Mouse (Mus musculus) forebrain, embryonic 12.5 days (tissue): Measurements from ENCODE around the gene Urb1. TPM values are rescaled to one million over a fixed set of nuclear protein-coding genes. Genes with fewer than 3 reads are reported as not detected.

Experiments
- ATAC-seq: fragments of 200-750 bp; cut with Nextera tagmentation; 2 replicates; pipeline ENCODE4 v1.8.0; 2017; ENCODE audit warnings: moderate TSS enrichment; ENCODE audit not compliant: low FRiP score
- H3K27ac ChIP-seq: fragments of 300-500 bp; sonication (generic); 2 replicates; pipeline ENCODE4 v1.5.1; 2016; ENCODE audit warnings: mild to moderate bottlenecking
- H3K27me3 ChIP-seq: fragments of 300-500 bp; sonication (generic); 2 replicates; pipeline ENCODE4 v1.6.1; 2016; ENCODE audit warnings: mild to moderate bottlenecking
- H3K36me3 ChIP-seq: fragments of 300-500 bp; sonication (generic); replicated peaks from 2 replicates; pipeline ENCODE4 v1.6.1; 2016; ENCODE audit warnings: mild to moderate bottlenecking
- H3K4me1 ChIP-seq: fragments of 300-500 bp; sonication (generic); 2 replicates; pipeline ENCODE4 v1.6.1; 2016
- H3K4me2 ChIP-seq: fragments of 300-500 bp; sonication (generic); 2 replicates; pipeline ENCODE4 v1.6.1; 2016; ENCODE audit warnings: mild to moderate bottlenecking, moderate library complexity
- H3K4me3 ChIP-seq: fragments of 300-500 bp; sonication (generic); replicated peaks from 2 replicates; pipeline ENCODE4 v1.5.1; 2016; ENCODE audit warnings: mild to moderate bottlenecking
- H3K9ac ChIP-seq: fragments of 300-500 bp; sonication (generic); 2 replicates; pipeline ENCODE4 v1.6.1; 2016; ENCODE audit warnings: mild to moderate bottlenecking
- H3K9me3 ChIP-seq: fragments of 300-500 bp; sonication (generic); 2 replicates; pipeline ENCODE4 v1.6.1; 2016
- WGBS: fragments of 180-500 bp; shearing (Covaris S2); methylation state at CpG from one replicate; pipeline ENCODE4 v1.1.7; 2016; 5-methylcytosine and 5-hydroxymethylcytosine counted together
- polyA plus RNA-seq: library from polyadenylated mRNA; unstranded; fragments of >200 nt; fragmentation: Nextera tagmentation; extraction: Ambion mirVana; gene quantifications from 2 replicates; pipeline ENCODE4 v1.2.1, GENCODE M21; 2016

The Urb1 gene
- polyA plus RNA-seq, 1 experiment from 2014 or later = 13.9 TPM

- no peak overlapping the region for H3K9ac ChIP-seq
- peaks cover 89% of the 10 kb centered on the region for H3K36me3 ChIP-seq
- H3K4me2 ChIP-seq = no peak overlapping the region
- H3K4me3 ChIP-seq = no peak overlapping the region
- no peak overlapping the region for H3K27ac ChIP-seq
- ATAC-seq = no peak
- H3K9me3 ChIP-seq = no peaks in the 10 kb centered on the region
- WGBS = 88% methylated on average over 3 of the region's 3 CpGs
- H3K4me1 ChIP-seq = no peaks in the 10 kb centered on the region
- no peaks in the 10 kb centered on the region for H3K27me3 ChIP-seq
These were observed 17.7 kb downstream of the Urb1 start for GRCm38 (mm10) chr16:90792500-90792899.

- no peak overlapping the region for H3K4me3 ChIP-seq
- no peaks in the 10 kb centered on the region for H3K27me3 ChIP-seq
- H3K4me1 ChIP-seq = no peaks in the 10 kb centered on the region
- no peak overlapping the region for H3K27ac ChIP-seq
- no peak overlapping the region for H3K4me2 ChIP-seq
- no peaks in the 10 kb centered on the region for H3K9me3 ChIP-seq
- H3K9ac ChIP-seq = no peak overlapping the region
- WGBS = 89% methylated on average over 5 of the region's 5 CpGs
- peaks cover 90% of the 10 kb centered on the region for H3K36me3 ChIP-seq
- no peak for ATAC-seq
These were observed 18.1 kb downstream of the Urb1 start for GRCm38 (mm10) chr16:90792066-90792465.

- H3K9me3 ChIP-seq = no peaks in the 10 kb centered on the region
- no peak overlapping the region for H3K4me3 ChIP-seq
- no peaks in the 10 kb centered on the region for H3K4me1 ChIP-seq
- WGBS = 88% methylated on average over 6 of the region's 6 CpGs
- no peak overlapping the region for H3K27ac ChIP-seq
- peaks cover 93% of the 10 kb centered on the region for H3K36me3 ChIP-seq
- no peak overlapping the region for H3K4me2 ChIP-seq
- H3K9ac ChIP-seq = no peak overlapping the region
- ATAC-seq = no peak
- H3K27me3 ChIP-seq = no peaks in the 10 kb centered on the region
These were observed 19.3 kb downstream of the Urb1 start for GRCm38 (mm10) chr16:90790946-90791345.

- Histone ChIP-seq H3K4me1 (no peaks in the 10 kb centered on the region), H3K27me3 (no peaks in the 10 kb centered on the region), H3K9ac (no peak overlapping the region), H3K4me3 (no peak overlapping the region), H3K4me2 (no peak overlapping the region), H3K36me3 (peaks cover 96% of the 10 kb centered on the region), H3K27ac (no peak overlapping the region), H3K9me3 (no peaks in the 10 kb centered on the region)
- no peak for ATAC-seq
- WGBS = 93% methylated on average over 6 of the region's 6 CpGs
These were observed 21.6 kb downstream of the Urb1 start for GRCm38 (mm10) chr16:90788580-90788979.

GRCm38 (mm10) chr16:90785257-90785656 is 25.0 kb downstream of the Urb1 start:
- peaks cover 93% of the 10 kb centered on the region for H3K36me3 ChIP-seq

GRCm38 (mm10) chr16:90783302-90783701 is 26.9 kb downstream of the Urb1 start:
- ATAC-seq = no peak
- 94% methylated on average over 11 of the region's 11 CpGs for WGBS
- peaks cover 93% of the 10 kb centered on the region for H3K36me3 ChIP-seq
- no peaks in the 10 kb centered on the region for H3K9me3 ChIP-seq
- no peak overlapping the region for H3K4me3 ChIP-seq
- no peak overlapping the region for H3K9ac ChIP-seq
- H3K4me1 ChIP-seq = no peaks in the 10 kb centered on the region
- H3K4me2 ChIP-seq = no peak overlapping the region
- H3K27me3 ChIP-seq = no peaks in the 10 kb centered on the region
- H3K27ac ChIP-seq = no peak overlapping the region

More at GRCm38 (mm10) chr16:90785257-90785656, 25.0 kb downstream of the Urb1 start:
- Histone ChIP-seq H3K9ac (no peak overlapping the region), H3K4me2 (no peak overlapping the region), H3K9me3 (no peaks in the 10 kb centered on the region), H3K4me3 (no peak overlapping the region), H3K27ac (no peak overlapping the region), H3K4me1 (no peaks in the 10 kb centered on the region), H3K27me3 (no peaks in the 10 kb centered on the region)
- no peak for ATAC-seq
- WGBS = 94% methylated on average over 4 of the region's 4 CpGs

GRCm38 (mm10) chr16:90779783-90780182 is 30.4 kb downstream of the Urb1 start:
- Histone ChIP-seq H3K27ac (no peak overlapping the region), H3K4me1 (no peaks in the 10 kb centered on the region), H3K4me3 (no peak overlapping the region), H3K4me2 (no peak overlapping the region), H3K27me3 (no peaks in the 10 kb centered on the region), H3K36me3 (peaks cover 91% of the 10 kb centered on the region), H3K9ac (no peak overlapping the region), H3K9me3 (no peaks in the 10 kb centered on the region)
- WGBS = 89% methylated on average over 11 of the region's 11 CpGs
- no peak; the same call in 1 of the 2 replicates for ATAC-seq

- Histone ChIP-seq H3K4me2 (no peak overlapping the region), H3K9ac (no peak overlapping the region), H3K9me3 (no peaks in the 10 kb centered on the region), H3K4me1 (no peaks in the 10 kb centered on the region), H3K27me3 (no peaks in the 10 kb centered on the region), H3K27ac (no peak overlapping the region), H3K4me3 (no peak overlapping the region), H3K36me3 (peaks cover 96% of the 10 kb centered on the region)
- no peak for ATAC-seq
- 87% methylated on average over 10 of the region's 10 CpGs for WGBS
These were observed 34.2 kb downstream of the Urb1 start for GRCm38 (mm10) chr16:90775946-90776520.

GRCm38 (mm10) chr16:90774646-90775045 is 35.6 kb downstream of the Urb1 start:
- Histone ChIP-seq H3K9me3 (no peaks in the 10 kb centered on the region), H3K27ac (no peak overlapping the region), H3K9ac (no peak overlapping the region), H3K27me3 (no peaks in the 10 kb centered on the region), H3K36me3 (peaks cover 95% of the 10 kb centered on the region), H3K4me2 (no peak overlapping the region), H3K4me3 (no peak overlapping the region), H3K4me1 (no peaks in the 10 kb centered on the region)
- ATAC-seq = no peak
- 90% methylated on average over 6 of the region's 6 CpGs for WGBS

- no peaks in the 10 kb centered on the region for H3K27me3 ChIP-seq
- no peak overlapping the region for H3K4me3 ChIP-seq
- H3K27ac ChIP-seq = no peak overlapping the region
- H3K36me3 ChIP-seq = peaks cover 95% of the 10 kb centered on the region
- no peak overlapping the region for H3K9ac ChIP-seq
- no peaks in the 10 kb centered on the region for H3K9me3 ChIP-seq
- H3K4me1 ChIP-seq = no peaks in the 10 kb centered on the region
- 95% methylated on average over 12 of the region's 12 CpGs for WGBS
- H3K4me2 ChIP-seq = no peak overlapping the region
- ATAC-seq = no peak
These were observed 36.0 kb downstream of the Urb1 start for GRCm38 (mm10) chr16:90774216-90774615.

GRCm38 (mm10) chr16:90766919-90767454 is 43.2 kb downstream of the Urb1 start:
- H3K36me3 ChIP-seq = peaks cover 80% of the 10 kb centered on the region

GRCm38 (mm10) chr16:90765195-90765877 is 44.9 kb downstream of the Urb1 start:
- WGBS = 92% methylated on average over 9 of the region's 9 CpGs
- Histone ChIP-seq H3K4me2 (no peak overlapping the region), H3K9me3 (no peaks in the 10 kb centered on the region), H3K36me3 (peaks cover 80% of the 10 kb centered on the region), H3K27ac (no peak overlapping the region), H3K4me1 (no peaks in the 10 kb centered on the region), H3K27me3 (no peaks in the 10 kb centered on the region), H3K9ac (no peak overlapping the region), H3K4me3 (no peak overlapping the region)
- no peak for ATAC-seq

More at GRCm38 (mm10) chr16:90766919-90767454, 43.2 kb downstream of the Urb1 start:
- no peaks in the 10 kb centered on the region for H3K27me3 ChIP-seq
- no peak overlapping the region for H3K27ac ChIP-seq
- 95% methylated on average over 15 of the region's 15 CpGs for WGBS
- H3K9me3 ChIP-seq = no peaks in the 10 kb centered on the region
- H3K4me2 ChIP-seq = no peak overlapping the region
- H3K4me3 ChIP-seq = no peak overlapping the region
- ATAC-seq = no peak
- no peak overlapping the region for H3K9ac ChIP-seq
- no peaks in the 10 kb centered on the region for H3K4me1 ChIP-seq

- Histone ChIP-seq H3K9ac (no peak overlapping the region), H3K4me1 (no peaks in the 10 kb centered on the region), H3K36me3 (peaks cover 59% of the 10 kb centered on the region), H3K27me3 (no peaks in the 10 kb centered on the region), H3K9me3 (no peaks in the 10 kb centered on the region), H3K27ac (no peak overlapping the region), H3K4me3 (no peak overlapping the region), H3K4me2 (no peak overlapping the region)
- ATAC-seq = no peak
- 90% methylated on average over 4 of the region's 4 CpGs for WGBS
These were observed 49.7 kb downstream of the Urb1 start for GRCm38 (mm10) chr16:90760515-90760914.
